Mouse (Mus musculus): ENCODE measurements around the gene Man1b1. TPM values are rescaled to one million over a fixed set of nuclear protein-coding genes. Genes with fewer than 3 reads are reported as not detected.

The Man1b1 gene
- polyA plus RNA-seq (2014; fragmentation: Nextera tagmentation; extraction: Ambion mirVana), result 48.3 and 62.9 TPM in 2 replicates

DNA sequence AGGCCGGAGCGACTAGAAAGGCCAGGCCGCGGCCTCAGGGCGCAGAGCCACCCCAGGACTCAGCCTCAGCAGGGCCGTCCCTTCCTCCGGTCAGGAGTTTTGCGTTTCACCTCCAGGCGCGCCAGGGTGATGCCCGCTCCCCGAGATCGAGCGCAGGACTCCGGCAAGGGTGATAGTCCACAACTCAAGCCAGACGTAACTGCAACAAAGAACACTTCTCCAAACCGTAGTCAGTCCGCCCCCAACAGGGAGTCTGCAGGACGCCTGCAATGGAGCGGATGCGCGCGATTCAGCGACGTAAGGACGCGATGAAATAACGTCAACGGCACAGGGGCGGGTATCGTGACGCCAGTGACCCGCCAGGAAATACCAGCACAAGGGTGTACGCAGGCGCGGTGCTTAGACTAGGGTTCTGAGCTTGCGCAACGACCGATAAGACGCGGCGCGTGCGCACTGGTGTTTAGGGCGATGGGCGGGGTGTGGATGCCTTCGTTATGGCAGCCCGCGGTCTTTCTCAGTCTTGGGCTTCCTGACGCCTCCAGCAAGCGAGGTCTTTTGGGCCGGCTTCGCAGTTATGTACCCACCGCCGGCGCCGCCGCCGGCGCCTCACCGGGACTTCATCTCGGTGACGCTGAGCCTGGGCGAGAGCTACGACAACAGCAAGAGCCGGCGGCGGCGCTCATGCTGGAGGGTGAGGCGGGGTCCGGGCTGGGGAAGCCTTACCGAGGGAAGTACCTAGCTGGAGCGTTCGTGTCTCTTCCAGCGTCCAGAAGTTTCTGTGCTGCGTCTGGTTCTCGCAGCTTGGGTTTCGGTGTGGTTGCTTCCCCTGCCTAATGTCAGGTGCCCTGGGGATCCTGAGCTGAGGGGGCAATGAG is at the start of gene Man1b1:
TSS of gene Man1b1 (plus strand) at position 53 of the 875 bp plus-strand sequence.
- Histone ChIP-seq H3K36me3 (ENCODE audit: control insufficient read depth, insufficient read depth, low read length) (peaks cover 21% of the 10 kb centered on the region), H3K4me2 (peak within 1 kb of the TSS; percentile 97), H3K4me3 (ENCODE audit: low read depth, low read length) (peak within 1 kb of the TSS; percentile 88), H3K27me3 (replicated peaks; ENCODE audit: control insufficient read depth, insufficient read depth, low read length) (no peaks in the 10 kb centered on the region), H3K9me3 (ENCODE audit: control insufficient read depth, low read length) (no peaks in the 10 kb centered on the region), H3K9ac (ENCODE audit: low read depth, low read length) (peak within 1 kb of the TSS; percentile 91), H3K4me1 (replicated peaks; ENCODE audit: control insufficient read depth, insufficient read depth, low read length) (peaks cover 13% of the 10 kb centered on the region), H3K27ac (ENCODE audit: low read depth, low read length) (peak within 1 kb of the TSS; percentile 84)
- WGBS, result under 1% methylated on average over 78 of the region's 78 CpGs
- DNase-seq (ENCODE audit: low spot score), result peak; percentile 98
- ATAC-seq (replicated peaks; ENCODE audit: low FRiP score), result peak; percentile 97

DNA sequence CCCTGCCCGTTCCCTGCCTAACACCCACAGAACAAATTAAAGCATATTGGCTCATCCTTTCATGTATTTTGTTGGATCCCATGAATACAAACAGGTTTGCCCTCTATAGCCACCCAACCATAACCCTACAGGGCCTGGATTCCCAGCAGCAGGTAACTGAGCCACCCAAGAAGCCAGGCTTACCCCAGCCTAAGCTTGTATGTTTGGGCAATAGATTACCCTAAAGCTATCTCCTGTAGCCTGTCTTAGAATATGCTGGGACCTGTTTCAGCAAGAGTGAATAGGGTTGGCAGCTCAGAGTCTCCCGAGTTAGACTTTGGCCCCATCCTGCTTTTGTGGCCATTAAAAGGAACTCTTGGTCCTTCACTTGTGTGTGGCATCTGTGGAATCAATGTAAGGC is 46.6 kb upstream of the Man1b1 start:
- Histone ChIP-seq H3K4me3 (ENCODE audit: low read depth, low read length) (no peak overlapping the region), H3K27ac (ENCODE audit: low read depth, low read length) (no peak overlapping the region), H3K9ac (ENCODE audit: low read depth, low read length) (no peak overlapping the region), H3K4me1 (replicated peaks; ENCODE audit: control insufficient read depth, insufficient read depth, low read length) (peaks cover 15% of the 10 kb centered on the region), H3K27me3 (replicated peaks; ENCODE audit: control insufficient read depth, insufficient read depth, low read length) (peaks cover 30% of the 10 kb centered on the region), H3K9me3 (ENCODE audit: control insufficient read depth, low read length) (no peaks in the 10 kb centered on the region), H3K36me3 (ENCODE audit: control insufficient read depth, insufficient read depth, low read length) (peaks cover 30% of the 10 kb centered on the region), H3K4me2 (no peak overlapping the region)
- WGBS, result 95% methylated on average over 2 of the region's 2 CpGs
- DNase-seq (ENCODE audit: low spot score) (no peak), ATAC-seq (replicated peaks; ENCODE audit: low FRiP score) (no peak)

DNA sequence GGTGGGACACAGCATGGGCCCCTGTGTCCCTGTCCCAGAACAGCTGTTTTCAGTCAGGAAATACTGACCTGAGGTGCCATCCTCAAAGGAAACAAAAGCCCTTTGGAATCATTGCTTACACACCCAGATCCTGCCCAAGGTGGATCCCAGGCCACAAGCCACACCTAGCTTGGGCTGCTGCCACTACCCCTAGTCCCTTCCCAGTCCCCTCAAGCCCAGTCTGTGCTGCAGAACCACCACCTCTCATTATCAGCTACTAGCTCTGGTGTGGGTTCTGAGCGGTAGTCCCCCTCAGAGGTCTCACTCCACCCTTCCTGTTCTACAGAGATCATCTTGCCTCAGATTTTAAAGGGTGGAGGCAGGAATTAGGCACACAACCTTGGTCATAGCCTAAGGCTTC is 45.8 kb upstream of the Man1b1 start:
- H3K27ac ChIP-seq (ENCODE audit: low read depth, low read length), result no peak overlapping the region
- peaks cover 24% of the 10 kb centered on the region for H3K36me3 ChIP-seq (ENCODE audit: control insufficient read depth, insufficient read depth, low read length)
- H3K4me3 ChIP-seq (ENCODE audit: low read depth, low read length), result no peak overlapping the region
- H3K9me3 ChIP-seq (ENCODE audit: control insufficient read depth, low read length), result no peaks in the 10 kb centered on the region
- 8% methylated on average over 1 of the region's 1 CpGs for WGBS
- ATAC-seq (replicated peaks; ENCODE audit: low FRiP score) (peak; percentile 49; the same call in 1 of the 2 replicates), DNase-seq (ENCODE audit: low spot score) (no peak)
- no peak overlapping the region for H3K9ac ChIP-seq (ENCODE audit: low read depth, low read length)
- H3K27me3 ChIP-seq (replicated peaks; ENCODE audit: control insufficient read depth, insufficient read depth, low read length), result peaks cover 38% of the 10 kb centered on the region
- peaks cover 15% of the 10 kb centered on the region for H3K4me1 ChIP-seq (replicated peaks; ENCODE audit: control insufficient read depth, insufficient read depth, low read length)
- H3K4me2 ChIP-seq, result no peak overlapping the region; the same call in 1 of the 2 replicates

DNA sequence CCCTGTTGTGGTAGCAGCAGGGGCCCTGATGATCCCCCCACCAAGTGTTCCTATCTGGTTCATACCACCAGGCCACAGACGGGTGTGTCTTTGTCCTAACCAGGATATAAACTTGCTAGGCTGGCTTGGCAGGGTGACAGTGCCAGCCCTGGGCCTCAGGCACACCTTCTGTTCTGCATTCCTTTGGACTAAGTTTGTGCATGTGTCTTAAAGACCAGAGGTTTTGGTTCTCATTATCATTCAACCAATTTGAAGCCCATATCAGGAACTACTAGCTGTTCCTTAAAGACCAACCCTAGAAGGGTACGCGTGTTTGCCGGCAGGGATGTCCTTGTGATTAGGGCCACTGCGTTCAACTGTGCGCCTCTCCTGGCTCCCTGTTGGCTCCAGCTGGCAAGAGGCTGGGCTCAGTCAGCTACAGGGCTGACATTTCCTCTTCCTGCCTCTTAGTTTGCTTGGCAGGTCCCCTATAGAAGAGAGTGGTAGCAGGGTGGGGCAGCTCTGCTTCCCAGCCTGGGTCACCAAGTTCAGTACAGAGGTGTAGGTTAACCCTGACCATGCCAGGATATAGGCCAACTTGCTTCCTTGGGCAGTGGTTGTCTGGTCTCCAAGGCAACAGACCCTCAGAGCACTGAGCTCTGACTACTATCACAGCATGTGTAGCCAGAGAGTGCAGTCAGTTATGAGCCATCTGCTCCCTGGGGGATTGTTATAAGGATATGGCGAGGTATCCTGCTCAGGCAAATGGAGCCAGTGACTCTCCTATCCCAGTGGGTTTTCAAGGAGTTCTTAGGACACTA is 45.1 kb upstream of the Man1b1 start:
- 41% methylated on average over 7 of the region's 7 CpGs for WGBS
- H3K9me3 ChIP-seq (ENCODE audit: control insufficient read depth, low read length), result no peaks in the 10 kb centered on the region
- no peak overlapping the region for H3K27ac ChIP-seq (ENCODE audit: low read depth, low read length)
- peaks cover 21% of the 10 kb centered on the region for H3K36me3 ChIP-seq (ENCODE audit: control insufficient read depth, insufficient read depth, low read length)
- H3K4me3 ChIP-seq (ENCODE audit: low read depth, low read length), result no peak overlapping the region
- peaks cover 20% of the 10 kb centered on the region for H3K4me1 ChIP-seq (replicated peaks; ENCODE audit: control insufficient read depth, insufficient read depth, low read length)
- ATAC-seq (replicated peaks; ENCODE audit: low FRiP score), result peak; percentile 51; the same call in 1 of the 2 replicates
- peaks cover 45% of the 10 kb centered on the region for H3K27me3 ChIP-seq (replicated peaks; ENCODE audit: control insufficient read depth, insufficient read depth, low read length)
- H3K4me2 ChIP-seq, result peak overlapping the region; percentile 11; the same call in 1 of the 2 replicates
- no peak for DNase-seq (ENCODE audit: low spot score)
- H3K9ac ChIP-seq (ENCODE audit: low read depth, low read length), result no peak overlapping the region

DNA sequence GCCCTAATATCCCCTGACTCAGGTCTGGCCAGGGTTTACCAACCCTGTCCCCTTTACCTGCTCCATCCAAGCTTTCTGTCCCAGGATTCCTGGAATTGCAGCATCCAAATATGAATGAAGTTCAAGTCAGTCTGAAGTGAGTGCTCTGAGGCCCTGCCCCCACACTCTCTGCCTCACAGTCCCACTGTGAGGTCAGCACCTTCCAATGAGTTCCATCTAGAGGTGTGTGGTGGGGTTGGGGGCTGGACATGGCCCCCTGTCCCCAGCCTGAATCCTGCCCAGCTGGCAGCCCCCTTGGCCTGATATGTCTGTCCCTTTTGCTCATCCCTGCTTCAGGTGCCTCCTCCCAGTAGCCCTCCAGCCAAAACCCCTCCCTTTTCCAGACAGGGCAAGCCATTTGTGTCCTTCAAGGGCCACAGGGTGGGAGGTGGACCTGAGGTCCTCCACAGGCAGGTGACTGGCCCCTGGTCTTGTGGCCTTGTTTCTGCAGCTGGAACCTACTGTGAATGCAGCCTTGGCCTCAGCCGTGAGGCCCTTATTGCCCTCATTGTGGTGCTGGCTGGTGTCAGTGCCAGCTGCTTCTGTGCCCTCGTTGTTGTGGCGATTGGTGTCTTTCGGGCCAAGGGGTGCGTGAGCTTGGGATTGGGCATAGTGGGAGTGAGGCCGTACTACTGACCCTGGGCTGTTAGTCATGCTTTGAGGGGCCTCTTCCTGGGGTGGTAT is 44.0 kb upstream of the Man1b1 start, which contains the start of gene Tmem210:
TSS of gene Tmem210 (plus strand) at position 219 of the 723 bp plus-strand sequence.
- peaks cover 28% of the 10 kb centered on the region for H3K4me1 ChIP-seq (replicated peaks; ENCODE audit: control insufficient read depth, insufficient read depth, low read length)
- H3K9me3 ChIP-seq (ENCODE audit: control insufficient read depth, low read length), result no peaks in the 10 kb centered on the region
- peaks cover 19% of the 10 kb centered on the region for H3K36me3 ChIP-seq (ENCODE audit: control insufficient read depth, insufficient read depth, low read length)
- H3K27me3 ChIP-seq (replicated peaks; ENCODE audit: control insufficient read depth, insufficient read depth, low read length), result peaks cover 55% of the 10 kb centered on the region
- no peak within 1 kb of the TSS for H3K4me3 ChIP-seq (ENCODE audit: low read depth, low read length)
- no peak for ATAC-seq (replicated peaks; ENCODE audit: low FRiP score)
- no peak within 1 kb of the TSS for H3K27ac ChIP-seq (ENCODE audit: low read depth, low read length)
- H3K9ac ChIP-seq (ENCODE audit: low read depth, low read length), result no peak within 1 kb of the TSS
- DNase-seq (ENCODE audit: low spot score), result no peak
- 81% methylated on average over 6 of the region's 6 CpGs for WGBS
- H3K4me2 ChIP-seq, result no peak within 1 kb of the TSS

DNA sequence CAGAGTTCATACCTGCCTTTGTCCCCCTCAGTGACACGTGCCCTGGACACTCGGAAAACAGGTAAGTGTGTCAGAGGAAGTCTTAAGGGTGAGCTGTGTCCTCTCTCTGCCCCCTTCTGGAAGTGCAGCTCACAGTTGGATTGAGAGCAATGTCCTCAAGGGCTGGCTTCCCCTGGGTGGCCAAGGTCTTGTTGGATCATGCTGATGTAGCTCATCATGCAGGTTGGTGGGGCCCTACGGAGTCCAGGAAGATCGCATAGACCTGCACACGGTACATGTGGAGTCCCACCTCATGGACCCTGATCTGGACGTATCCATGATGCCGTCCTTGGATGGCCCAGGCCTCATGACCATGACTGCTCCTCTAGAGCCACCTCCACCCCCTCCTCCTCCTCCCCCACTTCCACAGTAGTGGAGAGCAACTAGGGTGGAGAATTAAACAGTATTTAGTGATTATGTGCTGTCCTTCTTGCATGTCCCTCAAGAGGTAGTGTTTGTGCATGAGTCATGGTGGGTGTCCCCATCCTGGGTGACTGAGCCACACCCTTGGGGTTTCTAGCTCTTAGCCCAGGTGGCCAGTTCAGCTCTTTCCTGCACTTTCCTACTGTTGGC is 43.3 kb upstream of the Man1b1 start:
- H3K4me3 ChIP-seq (ENCODE audit: low read depth, low read length), result no peak overlapping the region
- ATAC-seq (replicated peaks; ENCODE audit: low FRiP score) (no peak), DNase-seq (ENCODE audit: low spot score) (no peak)
- H3K27ac ChIP-seq (ENCODE audit: low read depth, low read length), result no peak overlapping the region
- 74% methylated on average over 7 of the region's 7 CpGs for WGBS
- no peak overlapping the region for H3K4me2 ChIP-seq
- peaks cover 15% of the 10 kb centered on the region for H3K36me3 ChIP-seq (ENCODE audit: control insufficient read depth, insufficient read depth, low read length)
- H3K9ac ChIP-seq (ENCODE audit: low read depth, low read length), result no peak overlapping the region
- no peaks in the 10 kb centered on the region for H3K9me3 ChIP-seq (ENCODE audit: control insufficient read depth, low read length)
- peaks cover 62% of the 10 kb centered on the region for H3K27me3 ChIP-seq (replicated peaks; ENCODE audit: control insufficient read depth, insufficient read depth, low read length)
- H3K4me1 ChIP-seq (replicated peaks; ENCODE audit: control insufficient read depth, insufficient read depth, low read length), result peaks cover 28% of the 10 kb centered on the region

DNA sequence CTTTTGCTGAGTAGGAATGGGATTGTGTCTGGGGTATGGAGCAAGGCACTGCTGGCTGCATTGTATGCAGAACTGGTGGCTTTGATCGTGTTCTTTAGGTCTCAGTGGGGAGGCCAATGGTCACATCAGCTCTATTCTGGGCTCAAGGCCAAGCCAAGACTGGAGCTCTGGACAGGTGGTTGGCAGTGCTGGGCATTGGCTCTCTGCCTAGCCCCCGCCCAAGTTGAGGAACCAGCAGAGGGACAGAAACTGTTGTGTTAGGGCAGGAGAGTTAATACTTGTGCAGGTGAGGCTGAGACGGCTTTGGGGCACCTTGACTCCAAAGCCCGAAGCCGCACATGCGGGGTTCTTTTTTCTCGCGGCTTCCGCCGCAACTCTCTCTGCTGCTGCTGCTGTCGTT is 42.5 kb upstream of the Man1b1 start, which contains the start of gene Lrrc26:
TSS of gene Lrrc26 (plus strand) at position 265 of the 400 bp plus-strand sequence.
- no peak for DNase-seq (ENCODE audit: low spot score)
- H3K9me3 ChIP-seq (ENCODE audit: control insufficient read depth, low read length), result no peaks in the 10 kb centered on the region
- 13% methylated on average over 11 of the region's 11 CpGs for WGBS
- H3K27ac ChIP-seq (ENCODE audit: low read depth, low read length), result no peak within 1 kb of the TSS
- no peak for ATAC-seq (replicated peaks; ENCODE audit: low FRiP score)
- no peak within 1 kb of the TSS for H3K9ac ChIP-seq (ENCODE audit: low read depth, low read length)
- peak within 1 kb of the TSS; percentile 20; the same call in 1 of the 2 replicates for H3K4me3 ChIP-seq (ENCODE audit: low read depth, low read length)
- H3K4me2 ChIP-seq, result peak within 1 kb of the TSS; percentile 20; the same call in 1 of the 2 replicates
- peaks cover 28% of the 10 kb centered on the region for H3K4me1 ChIP-seq (replicated peaks; ENCODE audit: control insufficient read depth, insufficient read depth, low read length)
- H3K27me3 ChIP-seq (replicated peaks; ENCODE audit: control insufficient read depth, insufficient read depth, low read length), result peaks cover 69% of the 10 kb centered on the region
- peaks cover 9% of the 10 kb centered on the region for H3K36me3 ChIP-seq (ENCODE audit: control insufficient read depth, insufficient read depth, low read length)

Measured in liver, embryonic 11.5 days (tissue).